Mouse (Mus musculus) liver, embryonic 14.5 days (tissue): ENCODE measurements around the gene Gnb2. TPM values are rescaled to one million over a fixed set of nuclear protein-coding genes. Genes with fewer than 3 reads are reported as not detected.

Experiments used
- ATAC-seq: fragments of 200-750 bp; cut with Nextera tagmentation; 2 replicates; pipeline ENCODE4 v1.8.0; 2017; ENCODE audit warnings: moderate number of reproducible peaks, mild to moderate bottlenecking, moderate library complexity; ENCODE audit not compliant: insufficient read depth
- DNase-seq, 3 experiments: peaks; one replicate each; pipeline ENCODE4 v3.0.0-alpha.2; 2012 to 2013; ENCODE audit warnings: low read depth in 3 of 3, low spot score in 3 of 3
- H3K27ac ChIP-seq: fragments of 300-500 bp; sonication (generic); 2 replicates; pipeline ENCODE4 v1.5.1; 2014; ENCODE audit warnings: moderate library complexity, mild to moderate bottlenecking, control low read depth, inconsistent platforms
- H3K27me3 ChIP-seq: fragments of 300-500 bp; sonication (generic); 2 replicates; pipeline ENCODE4 v1.6.1; 2014; ENCODE audit warnings: mild to moderate bottlenecking, low read length, moderate library complexity; ENCODE audit not compliant: control insufficient read depth, insufficient read depth
- H3K36me3 ChIP-seq: fragments of 300-500 bp; sonication (generic); replicated peaks from 2 replicates; pipeline ENCODE4 v1.6.1; 2014; ENCODE audit warnings: low read depth; ENCODE audit not compliant: control insufficient read depth, insufficient read depth
- H3K4me1 ChIP-seq, 2 experiments: fragments of 200-500 bp in 1 of 2; fragments of 300-500 bp in 1 of 2; sonication (generic) in 1 of 2; replicated peaks; 2 replicates each; pipeline ENCODE4 v1.6.1; 2012 to 2014; ENCODE audit warnings: antibody characterized with exemption in 1 of 2, inconsistent platforms in 1 of 2, low read length in 1 of 2; ENCODE audit not compliant: control insufficient read depth in 2 of 2, insufficient read depth in 2 of 2
- H3K4me2 ChIP-seq: fragments of 300-500 bp; sonication (generic); 2 replicates; pipeline ENCODE4 v1.6.1; 2014; ENCODE audit warnings: low read depth, mild to moderate bottlenecking, control low read depth, moderate library complexity
- H3K4me3 ChIP-seq, 2 experiments: fragments of 200-500 bp in 1 of 2; fragments of 300-500 bp in 1 of 2; sonication (generic) in 1 of 2; 2 replicates each; pipeline ENCODE4 v1.5.1; 2012 to 2014; ENCODE audit warnings: low read depth in 2 of 2, low read length in 2 of 2, mild to moderate bottlenecking in 2 of 2, control low read depth in 1 of 2, inconsistent platforms in 1 of 2, moderate library complexity in 1 of 2; ENCODE audit not compliant: insufficient read depth in 1 of 2
- H3K9ac ChIP-seq: fragments of 300-500 bp; sonication (generic); replicated peaks from 2 replicates; pipeline ENCODE4 v1.6.1; 2014; ENCODE audit warnings: mild to moderate bottlenecking, control low read depth, moderate library complexity
- H3K9me3 ChIP-seq: fragments of 300-500 bp; sonication (generic); 2 replicates; pipeline ENCODE4 v1.6.1; 2016; ENCODE audit warnings: low read length, mixed read lengths; ENCODE audit not compliant: control insufficient read depth
- CTCF ChIP-seq: IDR thresholded peaks from 2 replicates; pipeline ENCODE4 v1.5.1; 2016; ENCODE audit warnings: antibody characterized with exemption, low read depth, control low read depth
- EP300 ChIP-seq: IDR thresholded peaks from 2 replicates; pipeline ENCODE4 v1.6.1; 2016; ENCODE audit warnings: antibody characterized with exemption, low read depth
- WGBS: fragments of 180-500 bp; shearing (Covaris S2); extraction: QIAGEN DNeasy Blood & Tissue Kit; methylation state at CpG from one replicate; pipeline ENCODE4 v1.1.7; 2014; ENCODE audit not compliant: insufficient replicate concordance; 5-methylcytosine and 5-hydroxymethylcytosine counted together
- polyA plus RNA-seq, 2 experiments: library from polyadenylated mRNA; depleted of rRNA in 1 of 2; stranded (reverse) in 1 of 2; unstranded in 1 of 2; fragments of >200 nt; fragmentation: Nextera tagmentation in 1 of 2; extraction: Ambion mirVana in 1 of 2; gene quantifications; 2 replicates each; pipeline versions ENCODE4 v1.2.1 to v1.2.3; 2012 to 2014

The Gnb2 gene
- polyA plus RNA-seq (2012; rRNA removed) (211 and 215 TPM in 2 replicates), polyA plus RNA-seq (2014; fragmentation: Nextera tagmentation; extraction: Ambion mirVana) (151 and 157 TPM in 2 replicates)

DNA sequence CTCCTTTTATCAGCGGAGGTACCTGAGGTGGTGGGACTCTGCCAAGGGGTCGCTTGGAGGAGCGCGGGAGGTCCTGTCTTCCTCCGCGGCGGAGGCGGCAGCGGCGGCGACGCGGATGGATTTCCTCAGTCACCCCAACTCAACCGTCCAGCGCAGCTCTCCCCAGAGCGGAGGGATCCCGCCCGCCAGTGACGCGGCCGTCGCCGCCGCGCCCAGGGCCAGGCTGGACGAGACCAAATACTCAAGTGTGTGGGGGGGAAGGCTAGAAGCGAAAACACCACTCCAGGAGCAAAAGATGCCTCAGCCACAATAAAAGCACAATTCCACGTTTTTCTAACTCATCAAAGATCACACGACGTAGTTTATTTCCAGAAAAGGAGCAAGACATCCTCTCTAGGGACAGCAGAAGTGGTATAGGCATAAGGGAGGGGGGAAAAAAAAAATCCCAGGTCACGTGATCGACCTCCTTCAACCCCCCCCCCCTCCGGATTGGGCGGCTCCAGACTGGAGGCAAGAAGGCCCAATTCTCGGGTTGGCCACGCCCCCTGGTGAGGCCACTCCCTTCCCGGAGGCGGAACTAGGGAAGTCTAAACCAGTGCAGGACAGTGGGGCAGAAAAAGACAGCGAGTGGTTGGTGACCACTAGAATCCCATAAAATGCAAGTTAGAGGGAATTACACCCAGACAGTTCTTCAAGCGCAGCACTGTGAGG lies at the start of gene Gnb2, which contains the start of gene Epo:
Gnb2 (minus strand) TSS at position 394 of the 711 bp plus-strand sequence.
Epo (minus strand) TSS at position 126 of the 711 bp plus-strand sequence.
- Histone ChIP-seq H3K4me3 (peak within 1 kb of the TSS; percentile 68 to 95), H3K36me3 (peaks cover 19% of the 10 kb centered on the region), H3K27ac (peak within 1 kb of the TSS; percentile 74), H3K4me1 (peaks cover 4 to 9% of the 10 kb centered on the region in 2 experiments; a peak in 3 of 4 replicates), H3K9ac (peak within 1 kb of the TSS; percentile 95), H3K27me3 (no peaks in the 10 kb centered on the region), H3K4me2 (peak within 1 kb of the TSS; percentile 90), H3K9me3 (no peaks in the 10 kb centered on the region)
- peak; percentile 97 to 99 (median 98) for DNase-seq
- WGBS = under 1% methylated on average over 39 of the region's 40 CpGs
- ATAC-seq = peak; percentile 84
- TF ChIP-seq CTCF (no peak), EP300 (peak; percentile 74)

DNA sequence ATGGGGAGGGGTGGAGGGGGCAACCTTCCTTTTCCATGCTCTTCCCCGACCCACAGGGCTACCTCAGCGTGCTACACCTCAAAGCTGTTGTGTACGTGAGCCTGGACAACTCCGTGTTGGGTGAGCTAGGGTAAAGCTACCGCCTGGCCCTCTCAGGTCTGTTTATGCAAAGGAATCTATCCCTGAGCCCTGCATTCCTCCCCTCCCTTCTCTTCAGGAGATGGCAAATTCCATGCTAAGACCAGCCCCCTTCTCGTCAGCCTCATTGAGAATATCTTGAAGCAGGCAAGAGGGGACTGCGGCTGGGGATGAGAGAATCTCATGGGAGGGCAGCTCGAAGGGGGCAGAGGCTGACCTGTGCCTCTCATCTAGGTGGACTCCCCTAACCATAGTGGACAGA lies 49.4 kb upstream of the Gnb2 start:
- Histone ChIP-seq H3K9ac (no peak overlapping the region), H3K4me2 (no peak overlapping the region), H3K9me3 (no peaks in the 10 kb centered on the region; the same call in 1 of the 2 replicates), H3K4me1 (peaks cover 0 to 7% of the 10 kb centered on the region in 2 experiments; a peak in 3 of 4 replicates), H3K27me3 (no peaks in the 10 kb centered on the region), H3K4me3 (no peak overlapping the region), H3K27ac (no peak overlapping the region), H3K36me3 (peaks cover 29% of the 10 kb centered on the region)
- TF ChIP-seq EP300 (no peak), CTCF (no peak)
- DNase-seq (no peak), ATAC-seq (no peak)
- WGBS = 62% methylated on average over 8 of the region's 8 CpGs

DNA sequence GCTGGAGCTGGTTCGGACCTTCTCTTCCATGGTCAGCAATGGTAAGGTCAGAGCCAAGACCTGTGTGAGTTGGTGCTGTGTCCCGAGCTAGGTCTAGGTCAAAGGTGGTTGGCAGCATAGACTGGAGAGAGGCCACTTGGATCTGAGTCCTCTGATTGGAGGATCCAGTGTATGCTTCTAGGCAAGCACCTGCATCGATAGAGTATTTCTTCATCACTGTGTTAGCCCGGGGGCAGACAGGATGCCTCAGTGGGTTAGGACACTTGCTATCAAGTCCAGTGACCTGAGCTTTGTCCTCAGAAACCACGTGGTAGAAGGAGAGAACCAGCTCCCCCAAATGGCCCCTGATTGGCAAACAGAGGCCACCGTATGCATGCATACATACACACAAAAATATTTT lies 46.9 kb upstream of the Gnb2 start:
- TF ChIP-seq CTCF = no peak
- Histone ChIP-seq H3K4me2 (no peak overlapping the region), H3K9me3 (no peaks in the 10 kb centered on the region), H3K27ac (no peak overlapping the region), H3K4me3 (no peak overlapping the region), H3K27me3 (no peaks in the 10 kb centered on the region), H3K9ac (no peak overlapping the region), H3K36me3 (peaks cover 38% of the 10 kb centered on the region), H3K4me1 (peaks cover 0 to 7% of the 10 kb centered on the region in 2 experiments; a peak in 3 of 4 replicates)
- DNase-seq (no peak), ATAC-seq (peak; percentile 11; the same call in 1 of the 2 replicates)
- 58% methylated on average over 6 of the region's 6 CpGs for WGBS

DNA sequence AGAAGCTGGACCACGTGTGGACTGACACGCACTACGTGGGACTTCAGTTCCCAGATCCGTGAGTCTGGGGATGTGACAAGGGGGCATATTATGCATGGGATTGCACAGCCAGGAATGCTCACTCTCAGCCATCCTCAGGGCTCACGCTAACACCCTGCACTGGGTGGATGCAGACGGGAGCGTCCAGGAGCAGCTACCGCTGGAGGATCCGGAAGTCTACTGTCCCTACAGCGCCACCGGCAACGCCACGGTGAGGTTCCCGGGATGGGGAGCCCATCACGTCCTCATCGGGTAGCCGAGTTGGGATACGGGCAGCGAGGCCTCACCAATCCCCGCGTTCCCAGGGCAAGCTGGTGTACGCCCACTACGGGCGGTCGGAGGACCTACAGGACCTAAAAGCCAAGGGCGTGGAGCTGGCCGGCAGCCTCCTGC lies 41.2 kb upstream of the Gnb2 start:
- no peak for DNase-seq
- Histone ChIP-seq H3K27me3 (no peaks in the 10 kb centered on the region), H3K9ac (no peak overlapping the region), H3K4me3 (no peak overlapping the region), H3K36me3 (peaks cover 40% of the 10 kb centered on the region), H3K4me2 (peak overlapping the region; percentile 20; the same call in 1 of the 2 replicates), H3K9me3 (no peaks in the 10 kb centered on the region), H3K27ac (no peak overlapping the region), H3K4me1 (peaks cover 8 to 29% of the 10 kb centered on the region in 2 experiments)
- TF ChIP-seq CTCF (no peak; the same call in 1 of the 2 replicates), EP300 (no peak)
- 47% methylated on average over 27 of the region's 27 CpGs for WGBS
- no peak for ATAC-seq
